Mouse (Mus musculus): ENCODE data around the gene Apela.

- TF ChIP-seq GATA1 (IDR thresholded peaks at IDR 0.05; ENCODE audit: low read length) (no peak), TAL1 (IDR thresholded peaks at IDR 0.05; ENCODE audit: low read length) (no peak)
Measured at GRCm38 (mm10) chr8:65062195-65062594, 25.1 kb upstream of the Apela start.

Measured in erythroblast, embryonic 14.5 days (primary cell).